Mouse (Mus musculus) liver, embryonic 14.5 days (tissue): ENCODE measurements around the gene Olfr616. TPM values are rescaled to one million over a fixed set of nuclear protein-coding genes. Genes with fewer than 3 reads are reported as not detected.
"Not testable (repeated sequence)": the region's sequence is repeated elsewhere in the genome, so short reads cannot be mapped to it uniquely, and the experiment has no call there.

Experiments
- ATAC-seq: fragments of 200-750 bp; cut with Nextera tagmentation; 2 replicates; pipeline ENCODE4 v1.8.0; 2017; ENCODE audit warnings: moderate number of reproducible peaks, mild to moderate bottlenecking, moderate library complexity; ENCODE audit not compliant: insufficient read depth
- DNase-seq, 3 experiments: peaks; one replicate each; pipeline ENCODE4 v3.0.0-alpha.2; 2012 to 2013; ENCODE audit warnings: low read depth in 3 of 3, low spot score in 3 of 3
- H3K27ac ChIP-seq: fragments of 300-500 bp; sonication (generic); 2 replicates; pipeline ENCODE4 v1.5.1; 2014; ENCODE audit warnings: moderate library complexity, mild to moderate bottlenecking, control low read depth, inconsistent platforms
- H3K27me3 ChIP-seq: fragments of 300-500 bp; sonication (generic); 2 replicates; pipeline ENCODE4 v1.6.1; 2014; ENCODE audit warnings: mild to moderate bottlenecking, low read length, moderate library complexity; ENCODE audit not compliant: control insufficient read depth, insufficient read depth
- H3K36me3 ChIP-seq: fragments of 300-500 bp; sonication (generic); replicated peaks from 2 replicates; pipeline ENCODE4 v1.6.1; 2014; ENCODE audit warnings: low read depth; ENCODE audit not compliant: control insufficient read depth, insufficient read depth
- H3K4me1 ChIP-seq, 2 experiments: fragments of 200-500 bp in 1 of 2; fragments of 300-500 bp in 1 of 2; sonication (generic) in 1 of 2; replicated peaks; 2 replicates each; pipeline ENCODE4 v1.6.1; 2012 to 2014; ENCODE audit warnings: antibody characterized with exemption in 1 of 2, inconsistent platforms in 1 of 2, low read length in 1 of 2; ENCODE audit not compliant: control insufficient read depth in 2 of 2, insufficient read depth in 2 of 2
- H3K4me2 ChIP-seq: fragments of 300-500 bp; sonication (generic); 2 replicates; pipeline ENCODE4 v1.6.1; 2014; ENCODE audit warnings: low read depth, mild to moderate bottlenecking, control low read depth, moderate library complexity
- H3K4me3 ChIP-seq, 2 experiments: fragments of 200-500 bp in 1 of 2; fragments of 300-500 bp in 1 of 2; sonication (generic) in 1 of 2; 2 replicates each; pipeline ENCODE4 v1.5.1; 2012 to 2014; ENCODE audit warnings: low read depth in 2 of 2, low read length in 2 of 2, mild to moderate bottlenecking in 2 of 2, control low read depth in 1 of 2, inconsistent platforms in 1 of 2, moderate library complexity in 1 of 2; ENCODE audit not compliant: insufficient read depth in 1 of 2
- H3K9ac ChIP-seq: fragments of 300-500 bp; sonication (generic); replicated peaks from 2 replicates; pipeline ENCODE4 v1.6.1; 2014; ENCODE audit warnings: mild to moderate bottlenecking, control low read depth, moderate library complexity
- H3K9me3 ChIP-seq: fragments of 300-500 bp; sonication (generic); 2 replicates; pipeline ENCODE4 v1.6.1; 2016; ENCODE audit warnings: low read length, mixed read lengths; ENCODE audit not compliant: control insufficient read depth
- CTCF ChIP-seq: IDR thresholded peaks from 2 replicates; pipeline ENCODE4 v1.5.1; 2016; ENCODE audit warnings: antibody characterized with exemption, low read depth, control low read depth
- EP300 ChIP-seq: IDR thresholded peaks from 2 replicates; pipeline ENCODE4 v1.6.1; 2016; ENCODE audit warnings: antibody characterized with exemption, low read depth
- WGBS: fragments of 180-500 bp; shearing (Covaris S2); extraction: QIAGEN DNeasy Blood & Tissue Kit; methylation state at CpG from one replicate; pipeline ENCODE4 v1.1.7; 2014; ENCODE audit not compliant: insufficient replicate concordance; 5-methylcytosine and 5-hydroxymethylcytosine counted together
- microRNA-seq: library from miRNA; unstranded; fragments of <30 nt; microRNA quantifications from one replicate; pipeline ENCODE4, GENCODE M21; 2016
- polyA plus RNA-seq, 2 experiments: library from polyadenylated mRNA; depleted of rRNA in 1 of 2; stranded (reverse) in 1 of 2; unstranded in 1 of 2; fragments of >200 nt; fragmentation: Nextera tagmentation in 1 of 2; extraction: Ambion mirVana in 1 of 2; gene quantifications; 2 replicates each; pipeline versions ENCODE4 v1.2.1 to v1.2.3; 2012 to 2014

Olfr616 gene
- polyA plus RNA-seq, 2 experiments = not detected

GRCm38 (mm10) chr7:103572761-103573160 is 3.8 kb upstream of the Olfr616 start, which contains the start of gene Olfr617:
Gene Olfr617 (plus strand): TSS chr7:103573061.
- Histone ChIP-seq H3K27ac (no peak within 1 kb of the TSS), H3K36me3 (no peaks in the 10 kb centered on the region), H3K9me3 (no peaks in the 10 kb centered on the region), H3K4me1 (no peaks in the 10 kb centered on the region), H3K9ac (no peak within 1 kb of the TSS), H3K4me2 (no peak within 1 kb of the TSS), H3K27me3 (no peaks in the 10 kb centered on the region), H3K4me3 (no peak within 1 kb of the TSS)
- DNase-seq = no peak
- ATAC-seq = no peak
- no peak for TF ChIP-seq EP300
- no peak for TF ChIP-seq CTCF
- 61% methylated on average over 1 of the region's 1 CpGs for WGBS

- H3K27ac ChIP-seq = no peak within 1 kb of the TSS
- WGBS = 46% methylated on average over 2 of the region's 2 CpGs
- H3K4me2 ChIP-seq = no peak within 1 kb of the TSS
- no peak for ATAC-seq
- no peaks in the 10 kb centered on the region for H3K9me3 ChIP-seq
- no peak within 1 kb of the TSS for H3K9ac ChIP-seq
- TF ChIP-seq EP300 = no peak
- no peak for TF ChIP-seq CTCF
- H3K4me1 ChIP-seq = no peaks in the 10 kb centered on the region
- no peaks in the 10 kb centered on the region for H3K36me3 ChIP-seq
- no peak for DNase-seq
- H3K27me3 ChIP-seq = no peaks in the 10 kb centered on the region
- no peak within 1 kb of the TSS for H3K4me3 ChIP-seq
Measured at GRCm38 (mm10) chr7:103555779-103556178, 13.2 kb downstream of the Olfr616 start, which contains the start of gene Olfr615. Gene Olfr615 (plus strand): TSS chr7:103556079.

- no peak within 1 kb of the TSS for H3K27ac ChIP-seq
- no peak within 1 kb of the TSS for H3K9ac ChIP-seq
- no peak within 1 kb of the TSS for H3K4me3 ChIP-seq
- H3K27me3 ChIP-seq = no peaks in the 10 kb centered on the region
- ATAC-seq (no peak), DNase-seq (no peak)
- no peaks in the 10 kb centered on the region for H3K4me1 ChIP-seq
- H3K4me2 ChIP-seq = no peak within 1 kb of the TSS
- no peaks in the 10 kb centered on the region for H3K36me3 ChIP-seq
- no peaks in the 10 kb centered on the region for H3K9me3 ChIP-seq
- TF ChIP-seq CTCF (no peak), EP300 (no peak)
- 45% methylated on average over 2 of the region's 2 CpGs for WGBS
Measured at GRCm38 (mm10) chr7:103547774-103548173, 21.2 kb downstream of the Olfr616 start, which contains the start of gene Olfr613. Gene Olfr613 (plus strand): TSS chr7:103548074.

- H3K4me1 ChIP-seq, H3K27ac ChIP-seq, ATAC-seq: not testable (repeated sequence)
Measured at GRCm38 (mm10) chr7:103542617-103543016, 26.3 kb downstream of the Olfr616 start, which contains the start of gene Olfr612. Gene Olfr612 (minus strand): TSS chr7:103542717.

GRCm38 (mm10) chr7:103520746-103521145 is 48.2 kb downstream of the Olfr616 start, which contains the start of gene Olfr611:
Gene Olfr611 (minus strand): TSS chr7:103520846.
- WGBS = 47% methylated on average over 1 of the region's 1 CpGs

More at GRCm38 (mm10) chr7:103542617-103543016, 26.3 kb downstream of the Olfr616 start, which contains the start of gene Olfr612:
- not testable (repeated sequence) for DNase-seq, H3K36me3 ChIP-seq, H3K9ac ChIP-seq, H3K27me3 ChIP-seq, H3K9me3 ChIP-seq, H3K4me3 ChIP-seq, H3K4me2 ChIP-seq
- 54% methylated on average over 2 of the region's 2 CpGs for WGBS

More at GRCm38 (mm10) chr7:103520746-103521145, 48.2 kb downstream of the Olfr616 start, which contains the start of gene Olfr611:
- H3K27me3 ChIP-seq, H3K4me3 ChIP-seq, H3K4me1 ChIP-seq, H3K9me3 ChIP-seq, H3K36me3 ChIP-seq, DNase-seq, ATAC-seq, H3K9ac ChIP-seq, H3K4me2 ChIP-seq, H3K27ac ChIP-seq: not testable (repeated sequence)

Small RNA genes lying within 50 kb of the gene (microRNA-seq; reads per million reads assigned to microRNA genes)
- not detected for gene Gm26506

Other genes starting within 250 kb of the Olfr616 start
Only the 30 nearest of the 32 such genes appear.
- not detected in 2 replicates for gene Olfr599, start 233.2 kb downstream of the Olfr616 start, polyA plus RNA-seq (2012; rRNA removed)
- not detected in 2 replicates for gene Olfr599, start 233.2 kb downstream of the Olfr616 start, polyA plus RNA-seq (2014; fragmentation: Nextera tagmentation; extraction: Ambion mirVana)
- not detected in 2 replicates for gene Olfr600, start 219.5 kb downstream of the Olfr616 start, polyA plus RNA-seq (2012; rRNA removed)
- gene Olfr600, start 219.5 kb downstream of the Olfr616 start, polyA plus RNA-seq (2014; fragmentation: Nextera tagmentation; extraction: Ambion mirVana) = not detected in 2 replicates
- gene Olfr601, start 206.5 kb downstream of the Olfr616 start, polyA plus RNA-seq (2012; rRNA removed) = not detected in 2 replicates
- gene Olfr601, start 206.5 kb downstream of the Olfr616 start, polyA plus RNA-seq (2014; fragmentation: Nextera tagmentation; extraction: Ambion mirVana) = not detected in 2 replicates
- gene Olfr603, start 183.0 kb downstream of the Olfr616 start, polyA plus RNA-seq (2012; rRNA removed) = not detected in 2 replicates
- not detected in 2 replicates for gene Olfr603, start 183.0 kb downstream of the Olfr616 start, polyA plus RNA-seq (2014; fragmentation: Nextera tagmentation; extraction: Ambion mirVana)
- not detected in 2 replicates for gene Usp17lc, start 154.1 kb downstream of the Olfr616 start, polyA plus RNA-seq (2012; rRNA removed)
- gene Usp17lc, start 154.1 kb downstream of the Olfr616 start, polyA plus RNA-seq (2014; fragmentation: Nextera tagmentation; extraction: Ambion mirVana) = not detected in 2 replicates
- gene Olfr605, start 123.7 kb downstream of the Olfr616 start, polyA plus RNA-seq (2012; rRNA removed) = not detected in 2 replicates
- not detected in 2 replicates for gene Olfr605, start 123.7 kb downstream of the Olfr616 start, polyA plus RNA-seq (2014; fragmentation: Nextera tagmentation; extraction: Ambion mirVana)
- gene Olfr606, start 120.1 kb downstream of the Olfr616 start, polyA plus RNA-seq (2012; rRNA removed) = not detected in 2 replicates
- gene Olfr606, start 120.1 kb downstream of the Olfr616 start, polyA plus RNA-seq (2014; fragmentation: Nextera tagmentation; extraction: Ambion mirVana) = not detected in 2 replicates
- not detected in 2 replicates for gene Olfr607, start 105.0 kb downstream of the Olfr616 start, polyA plus RNA-seq (2012; rRNA removed)
- not detected in 2 replicates for gene Olfr607, start 105.0 kb downstream of the Olfr616 start, polyA plus RNA-seq (2014; fragmentation: Nextera tagmentation; extraction: Ambion mirVana)
- not detected in 2 replicates for gene Olfr608, start 99.3 kb downstream of the Olfr616 start, polyA plus RNA-seq (2012; rRNA removed)
- gene Olfr608, start 99.3 kb downstream of the Olfr616 start, polyA plus RNA-seq (2014; fragmentation: Nextera tagmentation; extraction: Ambion mirVana) = not detected in 2 replicates
- not detected in 2 replicates for gene Olfr609, start 71.1 kb downstream of the Olfr616 start, polyA plus RNA-seq (2012; rRNA removed)
- not detected in 2 replicates for gene Olfr609, start 71.1 kb downstream of the Olfr616 start, polyA plus RNA-seq (2014; fragmentation: Nextera tagmentation; extraction: Ambion mirVana)
- not detected in 2 replicates for gene Olfr610, start 57.0 kb downstream of the Olfr616 start, polyA plus RNA-seq (2012; rRNA removed)
- not detected in 2 replicates for gene Olfr610, start 57.0 kb downstream of the Olfr616 start, polyA plus RNA-seq (2014; fragmentation: Nextera tagmentation; extraction: Ambion mirVana)
- not detected in 2 replicates for gene Olfr611, start 48.3 kb downstream of the Olfr616 start, polyA plus RNA-seq (2012; rRNA removed)
- gene Olfr611, start 48.3 kb downstream of the Olfr616 start, polyA plus RNA-seq (2014; fragmentation: Nextera tagmentation; extraction: Ambion mirVana) = not detected in 2 replicates
- not detected in 2 replicates for gene Olfr612, start 26.4 kb downstream of the Olfr616 start, polyA plus RNA-seq (2012; rRNA removed)
- gene Olfr612, start 26.4 kb downstream of the Olfr616 start, polyA plus RNA-seq (2014; fragmentation: Nextera tagmentation; extraction: Ambion mirVana) = not detected in 2 replicates
- gene Olfr613, start 21.1 kb downstream of the Olfr616 start, polyA plus RNA-seq (2012; rRNA removed) = not detected in 2 replicates
- gene Olfr613, start 21.1 kb downstream of the Olfr616 start, polyA plus RNA-seq (2014; fragmentation: Nextera tagmentation; extraction: Ambion mirVana) = not detected in 2 replicates
- gene Olfr615, start 13.1 kb downstream of the Olfr616 start, polyA plus RNA-seq (2012; rRNA removed) = not detected in 2 replicates
- not detected in 2 replicates for gene Olfr615, start 13.1 kb downstream of the Olfr616 start, polyA plus RNA-seq (2014; fragmentation: Nextera tagmentation; extraction: Ambion mirVana)
- not detected in 2 replicates for gene Olfr617, start 3.9 kb upstream of the Olfr616 start, polyA plus RNA-seq (2012; rRNA removed)
- gene Olfr617, start 3.9 kb upstream of the Olfr616 start, polyA plus RNA-seq (2014; fragmentation: Nextera tagmentation; extraction: Ambion mirVana) = not detected in 2 replicates
- gene Olfr618, start 21.0 kb upstream of the Olfr616 start, polyA plus RNA-seq (2012; rRNA removed) = not detected in 2 replicates
- gene Olfr618, start 21.0 kb upstream of the Olfr616 start, polyA plus RNA-seq (2014; fragmentation: Nextera tagmentation; extraction: Ambion mirVana) = not detected in 2 replicates
- gene Olfr619, start 31.4 kb upstream of the Olfr616 start, polyA plus RNA-seq (2012; rRNA removed) = not detected in 2 replicates
- not detected in 2 replicates for gene Olfr619, start 31.4 kb upstream of the Olfr616 start, polyA plus RNA-seq (2014; fragmentation: Nextera tagmentation; extraction: Ambion mirVana)
- not detected in 2 replicates for gene Olfr620, start 43.4 kb upstream of the Olfr616 start, polyA plus RNA-seq (2012; rRNA removed)
- gene Olfr620, start 43.4 kb upstream of the Olfr616 start, polyA plus RNA-seq (2014; fragmentation: Nextera tagmentation; extraction: Ambion mirVana) = not detected in 2 replicates
- gene Olfr622, start 73.6 kb upstream of the Olfr616 start, polyA plus RNA-seq (2012; rRNA removed) = not detected in 2 replicates
- not detected in 2 replicates for gene Olfr622, start 73.6 kb upstream of the Olfr616 start, polyA plus RNA-seq (2014; fragmentation: Nextera tagmentation; extraction: Ambion mirVana)
- gene Olfr623, start 94.6 kb upstream of the Olfr616 start, polyA plus RNA-seq (2012; rRNA removed) = not detected in 2 replicates
- gene Olfr623, start 94.6 kb upstream of the Olfr616 start, polyA plus RNA-seq (2014; fragmentation: Nextera tagmentation; extraction: Ambion mirVana) = not detected in 2 replicates
- 0.01 TPM in 2 replicates for gene Olfr624, start 102.0 kb upstream of the Olfr616 start, polyA plus RNA-seq (2012; rRNA removed)
- not detected in 2 replicates for gene Olfr624, start 102.0 kb upstream of the Olfr616 start, polyA plus RNA-seq (2014; fragmentation: Nextera tagmentation; extraction: Ambion mirVana)
- gene Olfr625-ps1, start 113.6 kb upstream of the Olfr616 start, polyA plus RNA-seq (2012; rRNA removed) = not detected in 2 replicates
- not detected in 2 replicates for gene Olfr625-ps1, start 113.6 kb upstream of the Olfr616 start, polyA plus RNA-seq (2014; fragmentation: Nextera tagmentation; extraction: Ambion mirVana)
- gene Olfr243, start 145.5 kb upstream of the Olfr616 start, polyA plus RNA-seq (2012; rRNA removed) = not detected in 2 replicates
- not detected in 2 replicates for gene Olfr243, start 145.5 kb upstream of the Olfr616 start, polyA plus RNA-seq (2014; fragmentation: Nextera tagmentation; extraction: Ambion mirVana)
- not detected in 2 replicates for gene Olfr628, start 161.2 kb upstream of the Olfr616 start, polyA plus RNA-seq (2012; rRNA removed)
- gene Olfr628, start 161.2 kb upstream of the Olfr616 start, polyA plus RNA-seq (2014; fragmentation: Nextera tagmentation; extraction: Ambion mirVana) = not detected in 2 replicates
- 0.08 TPM in 1 of 2 replicates, not detected in the other for gene Olfr629, start 175.8 kb upstream of the Olfr616 start, polyA plus RNA-seq (2012; rRNA removed)
- gene Olfr629, start 175.8 kb upstream of the Olfr616 start, polyA plus RNA-seq (2014; fragmentation: Nextera tagmentation; extraction: Ambion mirVana) = 0.18 and 0.22 TPM in 2 replicates
- gene Olfr630, start 188.2 kb upstream of the Olfr616 start, polyA plus RNA-seq (2012; rRNA removed) = 0.03 TPM in 2 replicates
- not detected in 2 replicates for gene Olfr630, start 188.2 kb upstream of the Olfr616 start, polyA plus RNA-seq (2014; fragmentation: Nextera tagmentation; extraction: Ambion mirVana)
- gene Olfr69, start 202.5 kb upstream of the Olfr616 start, polyA plus RNA-seq (2012; rRNA removed) = 0.01 TPM in 1 of 2 replicates, not detected in the other
- gene Olfr69, start 202.5 kb upstream of the Olfr616 start, polyA plus RNA-seq (2014; fragmentation: Nextera tagmentation; extraction: Ambion mirVana) = not detected in 2 replicates
- 0.02 and 0.10 TPM in 2 replicates for gene Olfr68, start 210.6 kb upstream of the Olfr616 start, polyA plus RNA-seq (2012; rRNA removed)
- gene Olfr68, start 210.6 kb upstream of the Olfr616 start, polyA plus RNA-seq (2014; fragmentation: Nextera tagmentation; extraction: Ambion mirVana) = 0.08 TPM in 1 of 2 replicates, not detected in the other
- gene Olfr67, start 222.7 kb upstream of the Olfr616 start, polyA plus RNA-seq (2012; rRNA removed) = 0.02 TPM in 1 of 2 replicates, not detected in the other
- gene Olfr67, start 222.7 kb upstream of the Olfr616 start, polyA plus RNA-seq (2014; fragmentation: Nextera tagmentation; extraction: Ambion mirVana) = not detected in 2 replicates